Mouse (Mus musculus): Measurements from ENCODE around the gene Ovol2. TPM values are rescaled to one million over a fixed set of nuclear protein-coding genes. Genes with fewer than 3 reads are reported as not detected.

The Ovol2 gene
- polyA plus RNA-seq, 1 experiment = not detected

- Histone ChIP-seq H3K4me1 (ENCODE audit: control insufficient read depth, insufficient read depth, low read length) (no peaks in the 10 kb centered on the region), H3K4me3 (ENCODE audit: insufficient read depth, low read length) (no peak overlapping the region), H3K27ac (ENCODE audit: insufficient read depth, low read depth, low read length) (no peak overlapping the region)
- no peak for TF ChIP-seq POLR2A (IDR thresholded peaks at IDR 0.05; ENCODE audit: borderline replicate concordance, low read depth, low read length)
- TF ChIP-seq CTCF (IDR thresholded peaks at IDR 0.05; ENCODE audit: low read depth, low read length) = no peak
These were observed 2.0 kb downstream of the Ovol2 start for GRCm38 (mm10) chr2:144329937-144330336.

DNA sequence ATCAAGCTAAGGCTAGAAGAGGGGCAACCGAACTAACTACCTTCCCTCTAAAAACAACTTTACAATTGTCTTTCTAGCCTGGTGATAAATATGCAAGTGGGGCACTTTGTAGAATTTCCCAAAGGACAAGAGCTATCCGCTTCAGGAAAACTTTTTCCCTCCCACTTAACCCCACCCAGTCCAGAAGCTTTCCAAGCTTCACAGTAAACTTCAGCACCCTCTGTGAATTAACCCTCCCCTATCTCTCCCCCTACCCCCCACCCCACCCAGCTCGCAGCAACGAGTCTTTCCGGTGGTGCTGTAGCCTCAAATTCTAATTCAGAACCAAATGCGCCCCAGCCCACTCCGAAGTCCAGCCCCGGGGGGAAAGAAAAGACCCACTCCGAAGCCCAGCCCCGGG is 2.5 kb downstream of the Ovol2 start:
- H3K4me3 ChIP-seq (ENCODE audit: insufficient read depth, low read length) = no peak overlapping the region
- TF ChIP-seq POLR2A (IDR thresholded peaks at IDR 0.05; ENCODE audit: borderline replicate concordance, low read depth, low read length) (no peak), CTCF (IDR thresholded peaks at IDR 0.05; ENCODE audit: low read depth, low read length) (no peak)
- no peaks in the 10 kb centered on the region for H3K4me1 ChIP-seq (ENCODE audit: control insufficient read depth, insufficient read depth, low read length)
- H3K27ac ChIP-seq (ENCODE audit: insufficient read depth, low read depth, low read length) = no peak overlapping the region

GRCm38 (mm10) chr2:144324218-144324617 is 7.7 kb downstream of the Ovol2 start:
- TF ChIP-seq POLR2A (IDR thresholded peaks at IDR 0.05; ENCODE audit: borderline replicate concordance, low read depth, low read length) (no peak), CTCF (IDR thresholded peaks at IDR 0.05; ENCODE audit: low read depth, low read length) (no peak)
- Histone ChIP-seq H3K27ac (ENCODE audit: insufficient read depth, low read depth, low read length) (no peak overlapping the region), H3K4me1 (ENCODE audit: control insufficient read depth, insufficient read depth, low read length) (no peaks in the 10 kb centered on the region; the same call in 1 of the 2 replicates), H3K4me3 (ENCODE audit: insufficient read depth, low read length) (no peak overlapping the region)

- H3K4me3 ChIP-seq (ENCODE audit: insufficient read depth, low read length) = no peak overlapping the region
- no peak overlapping the region for H3K27ac ChIP-seq (ENCODE audit: insufficient read depth, low read depth, low read length)
- no peaks in the 10 kb centered on the region for H3K4me1 ChIP-seq (ENCODE audit: control insufficient read depth, insufficient read depth, low read length)
- TF ChIP-seq CTCF (IDR thresholded peaks at IDR 0.05; ENCODE audit: low read depth, low read length) = no peak
- TF ChIP-seq POLR2A (IDR thresholded peaks at IDR 0.05; ENCODE audit: borderline replicate concordance, low read depth, low read length) = no peak
These were observed 20.6 kb downstream of the Ovol2 start for GRCm38 (mm10) chr2:144311372-144311771.

GRCm38 (mm10) chr2:144310273-144310672 is 21.7 kb downstream of the Ovol2 start:
- H3K27ac ChIP-seq (ENCODE audit: insufficient read depth, low read depth, low read length) = no peak overlapping the region
- H3K4me3 ChIP-seq (ENCODE audit: insufficient read depth, low read length) = no peak overlapping the region
- no peak for TF ChIP-seq CTCF (IDR thresholded peaks at IDR 0.05; ENCODE audit: low read depth, low read length)
- no peak for TF ChIP-seq POLR2A (IDR thresholded peaks at IDR 0.05; ENCODE audit: borderline replicate concordance, low read depth, low read length)
- H3K4me1 ChIP-seq (ENCODE audit: control insufficient read depth, insufficient read depth, low read length) = no peaks in the 10 kb centered on the region

DNA sequence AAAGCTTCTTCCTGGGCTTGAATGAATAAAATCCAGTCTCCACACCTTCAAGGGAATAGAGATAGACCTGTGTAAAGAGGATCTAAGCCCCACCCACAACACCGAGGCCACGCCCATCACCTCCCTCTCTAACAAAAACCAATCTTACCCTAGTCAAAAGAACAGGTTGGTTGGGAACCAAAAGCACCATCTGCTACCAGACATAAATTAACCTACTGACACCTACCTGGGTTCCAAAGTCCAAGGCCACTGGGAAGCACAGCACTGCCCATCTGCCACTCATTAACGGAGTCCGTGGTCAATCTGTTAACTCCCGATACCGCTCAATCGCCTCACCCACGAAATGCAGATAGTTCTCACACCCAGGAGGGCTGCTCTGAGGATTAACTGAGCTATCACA is 23.4 kb downstream of the Ovol2 start:
- H3K4me1 ChIP-seq (ENCODE audit: control insufficient read depth, insufficient read depth, low read length) = no peaks in the 10 kb centered on the region
- TF ChIP-seq CTCF (IDR thresholded peaks at IDR 0.05; ENCODE audit: low read depth, low read length) (no peak), POLR2A (IDR thresholded peaks at IDR 0.05; ENCODE audit: borderline replicate concordance, low read depth, low read length) (no peak)
- H3K27ac ChIP-seq (ENCODE audit: insufficient read depth, low read depth, low read length) = no peak overlapping the region
- no peak overlapping the region for H3K4me3 ChIP-seq (ENCODE audit: insufficient read depth, low read length)

- Histone ChIP-seq H3K4me1 (ENCODE audit: control insufficient read depth, insufficient read depth, low read length) (peaks cover 9% of the 10 kb centered on the region), H3K4me3 (ENCODE audit: insufficient read depth, low read length) (no peak overlapping the region), H3K27ac (ENCODE audit: insufficient read depth, low read depth, low read length) (no peak overlapping the region)
- no peak for TF ChIP-seq CTCF (IDR thresholded peaks at IDR 0.05; ENCODE audit: low read depth, low read length)
- no peak for TF ChIP-seq POLR2A (IDR thresholded peaks at IDR 0.05; ENCODE audit: borderline replicate concordance, low read depth, low read length)
These were observed 26.1 kb downstream of the Ovol2 start for GRCm38 (mm10) chr2:144305721-144306294.

GRCm38 (mm10) chr2:144301101-144301500 is 30.8 kb downstream of the Ovol2 start:
- Histone ChIP-seq H3K27ac (ENCODE audit: insufficient read depth, low read depth, low read length) (peak overlapping the region; percentile 88), H3K4me1 (ENCODE audit: control insufficient read depth, insufficient read depth, low read length) (peaks cover 24% of the 10 kb centered on the region), H3K4me3 (ENCODE audit: insufficient read depth, low read length) (peak overlapping the region; percentile 39)
- TF ChIP-seq CTCF (IDR thresholded peaks at IDR 0.05; ENCODE audit: low read depth, low read length) (no peak), POLR2A (IDR thresholded peaks at IDR 0.05; ENCODE audit: borderline replicate concordance, low read depth, low read length) (no peak)

- TF ChIP-seq CTCF (IDR thresholded peaks at IDR 0.05; ENCODE audit: low read depth, low read length) (no peak), POLR2A (IDR thresholded peaks at IDR 0.05; ENCODE audit: borderline replicate concordance, low read depth, low read length) (no peak)
- H3K4me1 ChIP-seq (ENCODE audit: control insufficient read depth, insufficient read depth, low read length) = peaks cover 26% of the 10 kb centered on the region
- H3K27ac ChIP-seq (ENCODE audit: insufficient read depth, low read depth, low read length) = peak overlapping the region; percentile 88
- peak overlapping the region; percentile 3 for H3K4me3 ChIP-seq (ENCODE audit: insufficient read depth, low read length)
These were observed 31.9 kb downstream of the Ovol2 start for GRCm38 (mm10) chr2:144299749-144300669.

- Histone ChIP-seq H3K4me3 (ENCODE audit: insufficient read depth, low read length) (no peak overlapping the region), H3K4me1 (ENCODE audit: control insufficient read depth, insufficient read depth, low read length) (peaks cover 35% of the 10 kb centered on the region), H3K27ac (ENCODE audit: insufficient read depth, low read depth, low read length) (peak overlapping the region; percentile 62)
- no peak for TF ChIP-seq POLR2A (IDR thresholded peaks at IDR 0.05; ENCODE audit: borderline replicate concordance, low read depth, low read length)
- no peak for TF ChIP-seq CTCF (IDR thresholded peaks at IDR 0.05; ENCODE audit: low read depth, low read length)
These were observed 36.7 kb downstream of the Ovol2 start for GRCm38 (mm10) chr2:144295145-144295735.

Data from bone marrow macrophage, adult 2 months (primary cell).